Mouse (Mus musculus) adrenal gland, postnatal 14 days (tissue): Measurements from ENCODE around the gene Nktr. TPM values are rescaled to one million over a fixed set of nuclear protein-coding genes. Genes with fewer than 3 reads are reported as not detected.

Experiments
- total RNA-seq: library from RNA; stranded (reverse); gene quantifications from 2 replicates; pipeline ENCODE4 v1.2.3, GENCODE M21; 2021

Gene Nktr
- total RNA-seq, 1 experiment from 2014 or later: 78.1 TPM

Other genes with a start within 250 kb of the Nktr start
- gene Cck, start 223.5 kb upstream of the Nktr start, total RNA-seq: 1.0 TPM in 1 of 2 replicates, not detected in the other
- not detected in 2 replicates for gene Lyzl4, start 77.1 kb upstream of the Nktr start, total RNA-seq
- gene Vipr1, start 76.5 kb upstream of the Nktr start, total RNA-seq: 2.7 and 3.7 TPM in 2 replicates
- 4.2 and 6.5 TPM in 2 replicates for gene Sec22c, start 13.7 kb upstream of the Nktr start, total RNA-seq
- gene Ss18l2, start 8.8 kb upstream of the Nktr start, total RNA-seq: 48.4 and 54.4 TPM in 2 replicates
- 30.1 and 36.8 TPM in 2 replicates for gene Zfp651, start 40.2 kb downstream of the Nktr start, total RNA-seq
- gene Klhl40, start 58.4 kb downstream of the Nktr start, total RNA-seq: not detected in 2 replicates
- gene Hhatl, start 73.3 kb downstream of the Nktr start, total RNA-seq: not detected in 2 replicates
- 0.86 and 1.1 TPM in 2 replicates for gene Ccdc13, start 120.3 kb downstream of the Nktr start, total RNA-seq
- 112 and 114 TPM in 2 replicates for gene Higd1a, start 139.2 kb downstream of the Nktr start, total RNA-seq
- gene Ackr2, start 179.2 kb downstream of the Nktr start, total RNA-seq: 1.4 and 2.1 TPM in 2 replicates
- gene Cyp8b1, start 197.1 kb downstream of the Nktr start, total RNA-seq: 1.6 and 10.7 TPM in 2 replicates
- 2.1 and 2.5 TPM in 2 replicates for gene Fam198a, start 231.8 kb downstream of the Nktr start, total RNA-seq